Mouse (Mus musculus): Measurements from ENCODE around the gene Gm17655.
A peak's percentile ranks its signal among the peaks of the same experiment; 100 is the strongest.
"Not testable (repeated sequence)": the region's sequence is repeated elsewhere in the genome, so short reads cannot be mapped to it uniquely, and the experiment has no call there.

Gm17655 gene

GRCm38 (mm10) chr5:110072413-110072812 is at the start of gene Gm17655:
Gene Gm17655 (minus strand): TSS chr5:110072513.
- not testable (repeated sequence) for DNase-seq (ENCODE audit: low spot score)

GRCm38 (mm10) chr5:110109991-110110441 is 37.7 kb upstream of the Gm17655 start, which contains the start of gene Zfp605:
Gene Zfp605 (plus strand): TSS chr5:110110092.
- peak; percentile 90 for DNase-seq (ENCODE audit: low spot score)

- no peak for DNase-seq (ENCODE audit: low spot score)
Measured at GRCm38 (mm10) chr5:110108305-110108628, 36.0 kb upstream of the Gm17655 start.

GRCm38 (mm10) chr5:110107581-110108304 is 35.4 kb upstream of the Gm17655 start, which contains the start of gene Gtpbp6:
Gene Gtpbp6 (minus strand): TSS chr5:110108197.
- DNase-seq (ENCODE audit: low spot score), result peak; percentile 90

GRCm38 (mm10) chr5:110106901-110107564 is 34.7 kb upstream of the Gm17655 start:
- DNase-seq (ENCODE audit: low spot score), result peak; percentile 36

GRCm38 (mm10) chr5:110106140-110106871 is 34.0 kb upstream of the Gm17655 start:
- no peak for DNase-seq (ENCODE audit: low spot score)

- DNase-seq (ENCODE audit: low spot score), result no peak
Measured at GRCm38 (mm10) chr5:110104616-110105380, 32.5 kb upstream of the Gm17655 start.

- no peak for DNase-seq (ENCODE audit: low spot score)
Measured at GRCm38 (mm10) chr5:110103901-110104615, 31.7 kb upstream of the Gm17655 start.

GRCm38 (mm10) chr5:110102853-110103625 is 30.7 kb upstream of the Gm17655 start:
- no peak for DNase-seq (ENCODE audit: low spot score)

- no peak for DNase-seq (ENCODE audit: low spot score)
Measured at GRCm38 (mm10) chr5:110102429-110102828, 30.1 kb upstream of the Gm17655 start.

- no peak for DNase-seq (ENCODE audit: low spot score)
Measured at GRCm38 (mm10) chr5:110101716-110102347, 29.5 kb upstream of the Gm17655 start.

GRCm38 (mm10) chr5:110100921-110101631 is 28.8 kb upstream of the Gm17655 start:
- no peak for DNase-seq (ENCODE audit: low spot score)

GRCm38 (mm10) chr5:110099656-110100580 is 27.6 kb upstream of the Gm17655 start, which contains the start of gene Plcxd1:
Gene Plcxd1 (plus strand): TSS chr5:110099969.
- no peak for DNase-seq (ENCODE audit: low spot score)

GRCm38 (mm10) chr5:110098991-110099477 is 26.7 kb upstream of the Gm17655 start:
- DNase-seq (ENCODE audit: low spot score), result no peak

- DNase-seq (ENCODE audit: low spot score), result no peak
Measured at GRCm38 (mm10) chr5:110094847-110095213, 22.5 kb upstream of the Gm17655 start.

- DNase-seq (ENCODE audit: low spot score), result peak; percentile 72
Measured at GRCm38 (mm10) chr5:110094030-110094846, 21.9 kb upstream of the Gm17655 start, which contains the start of gene Gm35315. Gene Gm35315 (minus strand): TSS chr5:110094420.

GRCm38 (mm10) chr5:110091546-110091945 is 19.2 kb upstream of the Gm17655 start:
- no peak for DNase-seq (ENCODE audit: low spot score)
